Mouse (Mus musculus) hematopoietic stem cell, adult 5-6 weeks (primary cell): ENCODE results near the gene Gstp3. TPM values are rescaled to one million over a fixed set of nuclear protein-coding genes. Genes with fewer than 3 reads are reported as not detected.

Experiments used
- ATAC-seq, 2 experiments: fragments of 125-278 bp in 1 of 2; replicated peaks in 1 of 2; 2 replicates each; pipeline ENCODE4 v1.8.0; 2016 to 2017; ENCODE audit warnings: inconsistent platforms in 2 of 2, mild to moderate bottlenecking in 2 of 2, moderate number of reproducible peaks in 2 of 2, low read depth in 1 of 2, moderate TSS enrichment in 1 of 2; ENCODE audit not compliant: low FRiP score in 2 of 2, poor library complexity in 2 of 2, severe bottlenecking in 2 of 2, insufficient read depth in 1 of 2, low TSS enrichment in 1 of 2
- total RNA-seq: library from RNA; stranded (forward); fragments of 172-1452, 232-1000 nt; gene quantifications from 2 replicates; pipeline ENCODE4 v1.2.3, GENCODE M21; 2017

Gene Gstp3
- 1.4 and 13.2 TPM in 2 replicates for total RNA-seq

DNA sequence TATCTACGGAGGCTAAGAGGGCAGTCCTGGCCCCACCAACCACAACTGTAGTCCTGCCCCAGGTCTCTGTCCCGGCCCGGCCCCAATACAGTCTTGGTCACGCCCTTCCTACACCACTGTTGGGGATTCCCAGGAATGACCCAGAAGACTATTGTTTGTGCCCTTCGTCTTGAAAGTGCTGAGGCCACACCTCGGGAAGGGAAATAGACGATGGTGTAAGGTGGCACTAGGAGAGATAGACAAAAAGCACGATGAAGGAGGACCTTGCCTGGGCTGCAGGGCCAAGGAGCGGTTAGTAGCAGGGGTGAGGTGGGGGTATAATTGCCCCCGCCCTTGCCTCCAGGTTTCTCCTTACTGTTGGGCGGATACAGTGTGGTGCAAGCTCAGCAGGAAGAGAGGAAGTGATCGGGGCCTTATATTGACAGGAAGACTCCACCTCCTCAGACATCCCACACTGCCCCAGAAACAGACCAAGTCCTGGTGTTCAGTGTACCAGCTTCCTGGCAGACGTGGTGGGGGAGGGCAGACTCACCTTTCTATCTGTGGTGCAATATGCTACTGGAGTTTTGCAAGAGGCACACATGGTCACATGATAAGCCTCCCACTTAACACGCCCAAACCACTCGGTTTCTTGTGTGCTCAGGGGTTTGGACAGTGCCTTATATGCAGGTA is at the start of gene Gstp3:
Gene Gstp3, minus strand, starts transcription at position 501 of the 672 bp plus-strand sequence.
- ATAC-seq = peak; percentile 17 to 51; a peak in 3 of 4 replicates

GRCm38 (mm10) chr19:4108535-4108934 is 49.2 kb upstream of the Gstp3 start:
- no peak for ATAC-seq

- ATAC-seq = no peak
These were observed 47.3 kb upstream of the Gstp3 start for GRCm38 (mm10) chr19:4106654-4107053.

DNA sequence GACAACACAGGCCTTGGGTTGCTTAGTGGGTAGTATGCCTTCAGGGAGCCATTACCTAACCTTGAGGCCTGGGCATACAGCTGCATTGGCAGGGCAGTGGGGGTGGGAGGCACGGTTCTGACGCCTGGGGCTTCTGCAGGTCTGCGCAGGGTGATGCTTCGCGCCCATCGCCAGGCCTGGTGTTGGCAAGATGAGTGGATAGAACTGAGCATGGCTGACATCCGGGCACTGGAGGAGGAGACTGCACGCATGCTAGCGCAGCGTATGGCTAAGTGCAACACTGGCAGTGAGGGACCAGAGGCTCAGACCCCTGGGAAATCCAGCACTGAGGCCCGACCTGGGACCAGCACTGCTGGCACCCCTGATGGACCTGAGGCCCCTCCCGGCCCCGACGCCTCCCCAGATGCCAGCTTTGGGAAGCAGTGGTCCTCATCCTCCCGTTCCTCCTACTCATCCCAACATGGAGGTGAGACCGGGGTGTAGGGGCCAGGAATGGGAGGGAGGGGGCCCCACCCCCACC is 45.4 kb upstream of the Gstp3 start:
- ATAC-seq = no peak

DNA sequence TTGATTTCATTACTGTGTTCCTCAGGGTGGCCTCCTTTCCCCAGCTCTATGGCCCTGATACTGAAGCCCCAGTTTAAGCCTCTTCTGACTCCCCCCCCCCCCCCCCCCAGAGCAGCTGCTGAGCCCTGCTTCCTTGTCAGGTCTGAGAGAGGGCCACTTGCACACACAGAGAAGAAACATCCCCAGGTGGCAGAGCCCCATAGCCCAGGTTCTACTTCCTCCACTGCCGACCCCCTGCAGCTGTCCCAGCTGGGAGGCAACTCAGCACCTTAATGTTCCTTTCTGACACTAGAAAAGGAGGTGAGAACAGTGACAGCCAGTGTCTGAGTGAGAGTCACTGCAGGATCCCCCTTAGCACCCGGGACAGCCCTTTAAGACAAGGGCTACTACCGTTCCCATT is 44.4 kb upstream of the Gstp3 start:
- ATAC-seq = no peak

DNA sequence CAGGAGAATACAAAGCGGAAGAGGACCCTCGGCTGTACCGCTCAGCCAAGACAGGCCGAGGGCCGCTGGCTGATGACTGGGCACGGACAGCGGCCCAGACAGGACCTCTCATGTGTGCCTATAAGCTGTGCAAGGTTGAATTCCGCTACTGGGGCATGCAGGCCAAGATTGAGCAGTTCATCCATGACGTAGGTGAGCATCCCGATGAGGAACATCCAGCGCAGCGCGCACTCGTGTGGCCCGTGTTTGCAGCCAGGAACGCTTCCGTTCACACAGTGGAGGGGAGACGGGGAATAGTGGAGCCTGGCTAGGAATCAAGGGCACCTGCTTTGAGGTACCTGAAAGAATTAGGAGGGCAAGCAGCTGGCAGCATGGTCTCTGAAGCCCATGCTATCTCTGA is 43.9 kb upstream of the Gstp3 start:
- ATAC-seq = no peak

- no peak for ATAC-seq
These were observed 43.3 kb upstream of the Gstp3 start for GRCm38 (mm10) chr19:4102626-4103025.

DNA sequence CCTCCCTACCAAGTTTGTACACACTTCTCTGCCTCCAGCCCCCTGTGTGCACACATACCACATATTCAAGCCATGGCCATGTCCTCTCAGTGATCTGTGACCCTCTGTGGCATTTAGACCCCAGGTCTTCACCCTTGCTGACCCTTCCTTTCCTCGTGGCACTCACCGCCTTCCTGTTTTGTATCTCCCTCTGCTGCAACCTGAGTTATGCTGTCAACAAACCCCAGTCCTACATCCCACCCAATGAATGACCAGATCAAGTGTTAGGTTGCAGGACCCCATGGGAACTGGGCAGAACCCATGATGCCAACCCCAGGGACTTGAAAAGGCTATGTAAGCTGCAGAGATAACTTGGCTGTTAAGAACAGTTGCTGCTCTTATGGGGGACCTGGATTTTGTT is 42.7 kb upstream of the Gstp3 start:
- no peak for ATAC-seq

- no peak for ATAC-seq
These were observed 42.1 kb upstream of the Gstp3 start for GRCm38 (mm10) chr19:4101466-4101865.

- no peak for ATAC-seq
These were observed 41.4 kb upstream of the Gstp3 start for GRCm38 (mm10) chr19:4100718-4101261.

- no peak for ATAC-seq
These were observed 40.7 kb upstream of the Gstp3 start, which contains the start of gene Pitpnm1 for GRCm38 (mm10) chr19:4099837-4100717. Gene Pitpnm1 (plus strand): TSS chr19:4099998.

DNA sequence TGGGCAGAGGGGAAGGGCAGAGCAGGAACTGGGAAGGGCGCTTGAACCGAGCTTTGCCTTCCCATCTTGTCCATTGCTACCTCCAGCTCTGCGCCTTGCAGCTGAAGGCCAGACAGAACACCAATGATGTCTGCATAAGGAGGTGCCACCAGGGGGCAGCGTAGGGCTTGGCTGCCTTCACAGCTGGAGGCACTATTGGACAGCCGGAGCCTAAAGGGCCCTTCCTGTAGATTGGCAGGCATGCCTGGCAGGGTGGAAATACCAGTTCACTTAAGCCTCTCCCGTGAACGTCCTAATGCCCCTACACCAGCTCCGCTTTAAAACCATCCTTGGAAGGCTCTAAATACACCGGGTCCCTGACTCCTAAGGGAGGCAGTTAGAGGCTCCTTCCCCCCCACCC is 39.7 kb upstream of the Gstp3 start:
- peak; percentile 46 to 59 for ATAC-seq

- no peak for ATAC-seq
These were observed 39.1 kb upstream of the Gstp3 start for GRCm38 (mm10) chr19:4098426-4098825.

DNA sequence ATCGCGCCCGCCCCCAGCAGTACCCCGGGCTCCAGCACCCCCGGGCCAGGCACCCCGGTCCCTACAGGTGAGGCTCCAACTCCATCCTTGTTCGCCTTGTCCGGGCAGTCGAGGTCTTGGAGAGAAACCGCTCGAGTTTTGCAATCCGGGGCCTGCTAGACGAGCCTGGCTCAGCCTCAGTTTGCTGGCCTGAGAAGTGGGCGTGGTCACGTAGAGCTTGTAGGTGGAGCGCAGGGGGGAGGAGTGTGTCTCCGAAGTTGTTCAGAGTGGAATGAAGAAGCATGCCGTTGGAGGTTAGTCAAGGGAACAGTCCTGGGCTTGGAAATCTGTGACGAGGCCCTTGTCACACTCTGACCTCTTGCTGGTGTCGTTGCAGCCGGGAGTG is 38.1 kb upstream of the Gstp3 start:
- peak; percentile 4 to 14; a peak in 2 of 4 replicates for ATAC-seq

- ATAC-seq = peak; percentile 85 to 91
These were observed 37.5 kb upstream of the Gstp3 start, which contains the start of gene Cdk2ap2 for GRCm38 (mm10) chr19:4096642-4097440. Gene Cdk2ap2 (plus strand): TSS chr19:4097182.

GRCm38 (mm10) chr19:4095802-4096201 is 36.4 kb upstream of the Gstp3 start:
- no peak for ATAC-seq

DNA sequence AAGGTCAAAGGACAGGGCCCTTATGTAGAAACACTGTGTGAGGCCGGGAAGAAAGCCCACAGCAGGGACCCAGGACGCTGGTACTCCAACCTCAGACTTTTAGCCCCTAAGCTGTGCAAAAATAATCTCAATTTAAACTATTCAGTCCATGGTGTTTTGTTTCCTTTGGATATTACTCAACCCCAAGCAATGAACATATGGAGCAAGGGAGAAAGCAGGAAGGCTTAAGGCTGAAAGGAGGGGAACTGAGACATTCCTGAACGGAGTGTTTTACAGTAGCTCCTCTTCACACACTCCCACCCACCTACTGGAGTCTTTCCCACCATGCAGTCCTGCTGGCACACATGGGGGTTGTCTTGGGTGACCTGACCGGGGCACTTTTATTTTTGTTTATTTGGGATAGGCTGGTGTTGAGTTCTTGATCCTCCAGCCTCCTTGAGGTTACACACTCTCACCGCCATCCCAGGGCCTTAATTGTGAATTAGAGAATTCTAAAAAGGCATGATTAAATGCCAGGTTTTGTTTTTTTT is 35.5 kb upstream of the Gstp3 start:
- ATAC-seq = no peak
